Mouse (Mus musculus): ENCODE measurements around the gene Zfp433. TPM values are rescaled to one million over a fixed set of nuclear protein-coding genes. Genes with fewer than 3 reads are reported as not detected.
"Not testable (repeated sequence)": the region's sequence is repeated elsewhere in the genome, so short reads cannot be mapped to it uniquely, and the experiment has no call there.

Zfp433 gene
- 1 to 10 TPM; 3.7 to 6.5 TPM for total RNA-seq (2021)

DNA sequence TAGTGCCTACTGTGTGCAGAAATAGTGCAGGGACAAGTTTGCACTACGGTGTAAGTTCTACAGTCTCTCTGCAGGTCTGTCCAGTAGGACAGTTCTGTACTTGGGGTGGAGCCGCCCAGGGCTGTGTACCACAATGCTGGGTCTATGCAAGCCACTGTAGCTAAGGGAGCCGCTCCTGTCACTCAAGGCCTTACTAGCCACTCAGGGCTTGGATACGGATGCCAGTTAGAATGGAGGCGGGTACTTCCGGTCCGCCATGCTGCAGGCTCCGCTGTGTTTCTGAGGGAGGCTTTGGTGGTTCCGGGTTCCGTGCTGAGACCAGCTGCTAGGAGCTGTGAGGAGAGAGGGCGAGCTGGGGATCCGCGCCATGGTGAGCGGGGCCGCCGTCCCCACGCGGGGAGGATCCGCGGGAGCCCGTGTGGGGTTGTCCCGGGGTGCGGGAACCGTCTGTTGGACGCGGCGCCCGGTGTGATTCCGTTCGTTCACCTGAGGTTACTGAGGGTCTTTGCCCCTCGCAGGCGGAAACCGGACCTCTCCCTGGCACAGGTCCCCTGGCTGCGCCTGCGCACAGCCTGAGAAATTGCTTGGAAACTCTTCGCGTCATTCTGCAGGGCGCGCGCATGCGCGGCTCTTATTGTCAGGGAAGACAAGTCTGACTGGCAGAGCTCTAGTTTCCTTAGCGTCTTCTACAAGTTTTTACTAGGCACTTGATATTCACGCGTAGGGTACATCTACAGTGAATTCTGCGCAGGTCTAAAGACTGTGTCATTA is at the start of gene Zfp433:
TSS of gene Zfp433 (plus strand) at position 295 of the 771 bp plus-strand sequence.
- DNase-seq (ENCODE audit: low spot score); intact Hi-C loops (cut with DNase I): not testable (repeated sequence)

GRCm38 (mm10) chr10:81655178-81655577 is 49.4 kb upstream of the Zfp433 start:
- intact Hi-C loops (cut with DNase I) = loop anchor here (10.0 kb wide), 1 partner anchor 350 kb away; no protein-coding TSS in a partner anchor

DNA sequence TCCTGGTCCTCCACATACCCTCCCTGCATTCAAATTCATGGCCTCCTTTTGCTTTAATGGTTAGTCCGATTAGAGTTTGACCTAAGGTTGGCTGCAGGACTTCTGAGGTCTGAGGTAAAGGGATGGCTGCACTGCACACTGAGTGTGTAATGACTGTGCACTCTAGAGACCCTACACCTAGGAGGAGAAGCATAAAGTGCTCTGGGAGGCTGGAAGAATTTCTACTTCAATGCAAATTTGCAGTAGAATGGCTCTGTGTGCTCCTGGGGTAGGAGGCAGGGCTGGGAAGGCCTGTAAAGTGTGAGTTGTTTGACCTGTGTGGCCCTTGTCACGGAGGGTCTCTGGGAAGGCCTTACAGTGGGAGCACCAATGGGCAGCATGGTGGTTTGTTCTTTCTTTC is 48.5 kb upstream of the Zfp433 start:
- intact Hi-C loops (cut with DNase I) = loop anchor here (10.0 kb wide), 1 partner anchor 349 kb away; no protein-coding TSS in a partner anchor
- no peak for DNase-seq (ENCODE audit: low spot score)

More at GRCm38 (mm10) chr10:81655178-81655577, 49.4 kb upstream of the Zfp433 start:
- no peak for DNase-seq (ENCODE audit: low spot score)

DNA sequence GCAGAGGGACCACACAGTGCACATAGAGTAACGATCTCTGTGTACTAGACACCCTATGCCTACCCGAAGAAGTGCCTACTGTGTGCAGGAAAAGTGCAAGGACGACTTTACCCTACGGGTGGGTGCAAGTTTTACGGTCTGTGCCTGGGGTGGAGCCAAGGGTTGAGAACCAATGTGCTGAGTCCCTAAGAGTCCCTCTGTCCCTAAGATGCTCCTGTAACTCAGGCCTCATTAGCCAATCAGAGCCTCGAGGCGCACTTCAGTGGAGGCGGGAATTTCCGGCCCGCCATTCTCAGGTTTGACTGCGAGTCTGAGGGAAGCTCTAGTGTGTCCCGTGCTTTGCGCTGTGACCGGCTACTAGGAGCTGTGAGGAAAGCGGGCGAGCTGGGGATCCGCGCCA is 17.5 kb upstream of the Zfp433 start:
- DNase-seq (ENCODE audit: low spot score); intact Hi-C loops (cut with DNase I): not testable (repeated sequence)

GRCm38 (mm10) chr10:81770506-81771403 is 66.1 kb downstream of the Zfp433 start, which contains the start of gene Gm3055:
Gene Gm3055, minus strand, starts transcription at chr10:81771161.
- DNase-seq (ENCODE audit: low spot score); intact Hi-C loops (cut with DNase I): not testable (repeated sequence)

DNA sequence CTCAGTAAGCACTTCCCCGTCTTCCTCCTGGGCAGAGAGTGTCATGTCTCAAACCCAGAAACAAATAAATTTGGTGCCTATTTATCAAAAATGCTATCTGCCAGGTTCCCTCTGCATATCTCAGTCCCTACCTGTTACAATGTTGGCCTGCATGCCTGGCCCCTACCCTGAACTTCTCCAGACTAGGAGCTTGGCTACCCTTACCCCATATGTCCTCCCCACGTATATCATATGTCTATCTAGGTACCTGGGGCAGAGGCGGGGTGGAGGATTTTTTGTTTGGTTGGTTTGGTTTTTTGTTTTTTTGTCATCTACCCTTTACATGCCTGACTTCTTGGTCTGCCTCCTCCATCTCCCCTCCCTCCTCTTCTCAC is 66.8 kb downstream of the Zfp433 start:
- intact Hi-C loops (cut with DNase I) = not testable (repeated sequence)

More for the DNA sequence above, 66.8 kb downstream of the Zfp433 start:
- DNase-seq (ENCODE audit: low spot score) = not testable (repeated sequence)

Other genes starting within 250 kb of the Zfp433 start
- gene Nfic, start 249.2 kb upstream of the Zfp433 start, total RNA-seq (2021) = 100 to 1,000 TPM; 110 to 130 TPM
- under 1 TPM; 0.17 to 0.47 TPM for gene Celf5, start 222.1 kb upstream of the Zfp433 start, total RNA-seq (2021)
- gene Ncln, start 208.4 kb upstream of the Zfp433 start, total RNA-seq (2021) = 10 to 100 TPM; 65.3 to 65.6 TPM
- gene S1pr4, start 204.7 kb upstream of the Zfp433 start, total RNA-seq (2021) = 1 to 10 TPM; 1.0 to 1.1 TPM
- 1 to 10 TPM in 1 of 2 experiments, under 1 TPM in 1; 0.81 to 1.0 TPM for gene Gna15, start 180.6 kb upstream of the Zfp433 start, total RNA-seq (2021)
- gene Gna11, start 159.6 kb upstream of the Zfp433 start, total RNA-seq (2021) = 10 to 100 TPM; 49.6 to 54.6 TPM
- gene Aes, start 145.3 kb upstream of the Zfp433 start, total RNA-seq (2021) = 1,000 to 10,000 TPM; 1,086 to 1,128 TPM
- 1 to 10 TPM; 8.4 to 9.7 TPM for gene Tle2, start 130.3 kb upstream of the Zfp433 start, total RNA-seq (2021)
- 1 to 10 TPM; 6.7 to 7.4 TPM for gene Tle6, start 103.8 kb upstream of the Zfp433 start, total RNA-seq (2021)
- 1 to 10 TPM; 1.9 to 2.8 TPM for gene BC025920, start 98.6 kb upstream of the Zfp433 start, total RNA-seq (2021)
- 1 to 10 TPM; 8.0 to 8.5 TPM for gene Sirt6, start 77.0 kb upstream of the Zfp433 start, total RNA-seq (2021)
- gene Ankrd24, start 76.3 kb upstream of the Zfp433 start, total RNA-seq (2021) = 10 to 100 TPM in 1 of 2 experiments, 1 to 10 TPM in 1; 9.4 to 10.1 TPM
- gene Gm10778, start 55.8 kb upstream of the Zfp433 start, total RNA-seq (2021) = 1 to 10 TPM; 1.7 to 3.0 TPM
- gene Gm3055, start 66.3 kb downstream of the Zfp433 start, total RNA-seq (2021) = 1 to 10 TPM; 2.1 to 3.0 TPM
- gene Gm4767, start 107.4 kb downstream of the Zfp433 start, total RNA-seq (2021) = 1 to 10 TPM; 1.2 to 1.7 TPM
- gene Gm32687, start 159.1 kb downstream of the Zfp433 start, total RNA-seq (2021) = 1 to 10 TPM; 1.0 to 1.9 TPM
- 1 to 10 TPM in 1 of 2 experiments, under 1 TPM in 1; 0.75 to 1.3 TPM for gene Zfp781, start 225.7 kb downstream of the Zfp433 start, total RNA-seq (2021)

Measured in heart, postnatal 25 days (tissue).